Mouse (Mus musculus) B cell, adult 67 days (primary cell): Measurements from ENCODE around the gene Tbc1d32. TPM values are rescaled to one million over a fixed set of nuclear protein-coding genes. Genes with fewer than 3 reads are reported as not detected.

Source experiments
- total RNA-seq, 2 experiments: library from RNA; stranded (reverse); gene quantifications; 4 replicates each; pipeline ENCODE4 v1.2.4; 2023

Tbc1d32 gene
- total RNA-seq = 1 to 10 TPM; 2.1 to 2.5 TPM

GRCm38 (mm10) chr10:56228568-56229209 is at the start of gene Tbc1d32:
Gene Tbc1d32 (minus strand): TSS chr10:56228689.

GRCm38 (mm10) chr10:56106333-56106995 is 122.0 kb downstream of the Tbc1d32 start, which contains the start of gene Msl3l2:
Gene Msl3l2 (plus strand): TSS chr10:56106917.

Other genes with a start within 250 kb of the Tbc1d32 start
- 1 to 10 TPM; 5.5 to 6.8 TPM for gene Msl3l2, start 121.8 kb downstream of the Tbc1d32 start, total RNA-seq
- not detected for gene Gja1, start 148.6 kb upstream of the Tbc1d32 start, total RNA-seq